Comparison of ENCODE assay signal across 28 mouse cellular contexts in the genomic region with DNA sequence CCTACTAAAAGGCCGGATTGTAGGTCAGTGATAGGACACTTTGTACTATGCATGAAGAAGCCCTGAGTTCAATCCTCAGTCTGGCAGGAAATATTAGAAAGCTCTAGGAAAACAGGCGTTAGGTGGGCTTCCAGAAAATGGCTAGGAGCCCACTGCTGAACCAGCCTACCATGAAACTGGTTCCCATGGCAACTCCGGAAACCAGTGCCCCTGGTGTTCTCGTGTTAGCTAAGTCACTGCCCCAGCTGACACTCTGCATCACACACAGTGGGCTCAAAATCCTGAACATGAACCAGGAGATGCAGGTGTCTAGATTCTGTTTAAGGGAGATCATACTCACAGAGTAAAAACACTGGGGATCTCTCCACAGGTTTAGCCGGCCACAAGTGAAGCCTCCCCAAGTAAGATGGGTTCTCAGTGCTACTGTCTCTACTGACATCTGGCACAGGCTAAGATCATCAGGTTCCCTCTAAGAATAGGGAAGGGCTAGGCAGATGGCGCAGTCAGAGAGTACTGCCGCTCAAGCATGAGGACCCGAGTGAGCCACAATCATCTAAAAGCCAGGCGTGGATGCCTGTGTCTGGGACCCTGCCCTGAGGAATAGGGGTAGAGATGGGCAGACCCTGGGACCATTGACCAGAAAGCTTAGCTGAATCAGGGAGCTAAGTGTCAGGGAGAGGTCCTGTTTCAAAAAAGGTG. TPM values are rescaled to one million over a fixed set of nuclear protein-coding genes. Genes with fewer than 3 reads are reported as not detected.
"Had no signal": no experiment of that assay in that cellular context is flagged by ENCODE, and none has a peak within 500 bp of the region (broad histone marks: within the 10 kb centered on the region; RNA-seq: fewer than 3 reads in every experiment).

No protein-coding gene starts in this region.

- H3K9ac ChIP-seq: limb, embryonic 12.5 days; limb, embryonic 15.5 days; liver, embryonic 14.5 days; liver, postnatal 0 days; lung, embryonic 14.5 days; neural tube, embryonic 13.5 days had no signal

- ATAC-seq: intestine, postnatal 0 days; liver, postnatal 0 days; lung, postnatal 0 days had no signal

- H3K36me3 ChIP-seq: limb, embryonic 12.5 days; limb, embryonic 15.5 days; neural tube, embryonic 13.5 days had no signal

- H3K4me2 ChIP-seq: limb, embryonic 12.5 days; limb, embryonic 15.5 days; liver, embryonic 11.5 days; lung, embryonic 14.5 days; neural tube, embryonic 13.5 days had no signal

- H3K4me3 ChIP-seq: layer of hippocampus, adult 2 months; left cerebral cortex, adult 2 months; limb, embryonic 12.5 days; limb, embryonic 15.5 days; neural tube, embryonic 13.5 days had no signal

- H3K4me1 ChIP-seq: limb, embryonic 12.5 days; limb, embryonic 15.5 days had no signal

- H3K9me3 ChIP-seq: limb, embryonic 12.5 days; limb, embryonic 15.5 days; neural tube, embryonic 13.5 days had no signal

- H3K27ac ChIP-seq: kidney, postnatal 0 days; layer of hippocampus, adult 2 months; left cerebral cortex, adult 2 months; limb, embryonic 12.5 days; limb, embryonic 15.5 days; liver, embryonic 14.5 days; macrophage; neural tube, embryonic 13.5 days; stomach, postnatal 0 days had no signal

- DNase-seq: kidney, adult 2 months; kidney, postnatal 25 days; layer of hippocampus, adult 9-11 months; liver, postnatal 0 days; lung, embryonic 14.5 days; right cerebral cortex, adult 18-20 months; right cerebral cortex, postnatal 14 days; right cerebral cortex, postnatal 4 days; thymus, postnatal 25 days had no signal

RNA-seq across cellular contexts. Expression of gene Atoh8, which starts 32.9 kb away (rescaled TPM):
- total RNA-seq: neutrophil, adult 5-6 weeks had no signal
- polyA plus RNA-seq: macrophage had no signal

RNA-seq across cellular contexts. Expression of gene Sftpb, which starts 36.1 kb away (rescaled TPM):
- total RNA-seq: layer of hippocampus, adult 2 months; layer of hippocampus, postnatal 25 days; left cerebral cortex, adult 2 months; left cerebral cortex, postnatal 10 days; left cerebral cortex, postnatal 36 days; neutrophil, adult 5-6 weeks had no signal
- polyA plus RNA-seq: kidney, adult 2 months; kidney, embryonic 14.5 days; kidney, postnatal 0 days; limb, embryonic 12.5 days; limb, embryonic 15.5 days; liver, embryonic 11.5 days; liver, embryonic 14.5 days; macrophage; stomach, embryonic 14.5 days; stomach, postnatal 0 days; thymus, postnatal 0 days had no signal
